Mouse (Mus musculus): Measurements from ENCODE around the gene Afg1l.

Gene Afg1l

DNA sequence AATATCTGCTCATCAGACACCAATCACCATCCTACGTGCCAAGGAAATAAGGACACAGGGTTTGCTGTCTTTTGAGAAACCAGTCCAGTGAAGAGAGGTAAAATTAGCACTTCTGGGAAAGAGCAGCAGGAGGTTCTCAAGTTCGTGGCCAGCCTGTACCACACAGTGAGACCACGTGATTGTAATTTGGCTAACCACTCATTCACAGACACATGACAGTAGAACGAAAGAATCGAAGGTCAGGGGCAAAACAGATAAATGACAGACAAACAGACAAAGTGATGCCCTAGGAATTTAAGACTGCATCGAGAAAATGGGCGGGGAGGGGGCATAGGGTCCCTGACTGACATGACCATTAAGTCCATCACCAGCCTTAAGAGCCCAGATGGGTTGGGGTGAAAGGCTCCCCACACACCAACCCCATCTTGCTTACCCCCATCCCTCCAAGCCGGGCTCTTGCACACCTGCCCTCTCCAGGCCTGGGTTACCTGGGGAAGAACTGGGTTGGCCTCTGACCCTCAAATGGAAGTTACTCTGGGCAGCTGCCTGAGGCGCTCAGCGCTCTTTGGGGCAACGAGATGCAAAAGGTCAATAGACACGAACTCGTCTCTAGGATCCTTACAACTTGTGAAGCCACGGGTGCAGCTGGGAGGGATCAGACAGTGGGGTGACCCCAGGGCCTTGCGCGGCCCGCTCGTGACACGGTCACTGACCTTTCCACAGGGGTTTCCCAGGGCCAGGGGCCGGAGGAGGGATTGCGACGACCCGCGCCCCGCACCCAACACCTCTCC lies 620 bp downstream of the Afg1l start:
- DNase-seq, result no peak

DNA sequence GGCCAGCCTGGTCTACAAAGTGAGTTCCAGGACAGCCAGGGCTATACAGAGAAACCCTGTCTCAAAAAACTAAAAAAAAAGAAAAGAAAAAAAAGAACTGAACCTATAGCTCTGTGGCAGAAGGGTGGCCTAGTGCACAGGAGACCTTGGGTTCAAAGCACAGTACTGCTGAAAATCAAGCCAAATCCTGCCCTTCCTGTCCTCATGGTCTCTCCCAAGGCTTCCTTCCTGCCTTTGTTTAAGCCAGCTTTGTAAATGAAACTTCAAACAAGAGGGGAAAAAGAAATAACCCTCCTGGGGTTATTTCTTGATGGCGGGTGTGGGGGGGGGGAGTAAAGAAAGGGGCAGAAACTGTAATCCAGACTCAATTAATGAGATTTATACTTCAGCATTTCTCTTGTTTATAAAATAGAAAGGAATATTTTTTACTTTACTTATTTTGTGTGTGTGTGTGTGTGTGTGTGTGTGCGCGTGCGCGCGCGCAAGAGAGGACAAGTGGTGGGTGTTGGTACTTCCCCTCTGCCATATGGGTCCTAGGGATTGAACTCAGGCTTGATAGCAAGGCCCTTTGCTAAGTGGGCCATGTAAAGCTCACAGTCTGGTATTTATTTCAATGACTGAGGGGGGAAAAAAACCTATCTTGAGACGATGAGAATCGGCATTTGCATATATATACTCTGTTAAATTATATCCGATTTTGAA lies 1.4 kb downstream of the Afg1l start:
- DNase-seq, result peak in 1 of 2 experiments; percentile 46

DNA sequence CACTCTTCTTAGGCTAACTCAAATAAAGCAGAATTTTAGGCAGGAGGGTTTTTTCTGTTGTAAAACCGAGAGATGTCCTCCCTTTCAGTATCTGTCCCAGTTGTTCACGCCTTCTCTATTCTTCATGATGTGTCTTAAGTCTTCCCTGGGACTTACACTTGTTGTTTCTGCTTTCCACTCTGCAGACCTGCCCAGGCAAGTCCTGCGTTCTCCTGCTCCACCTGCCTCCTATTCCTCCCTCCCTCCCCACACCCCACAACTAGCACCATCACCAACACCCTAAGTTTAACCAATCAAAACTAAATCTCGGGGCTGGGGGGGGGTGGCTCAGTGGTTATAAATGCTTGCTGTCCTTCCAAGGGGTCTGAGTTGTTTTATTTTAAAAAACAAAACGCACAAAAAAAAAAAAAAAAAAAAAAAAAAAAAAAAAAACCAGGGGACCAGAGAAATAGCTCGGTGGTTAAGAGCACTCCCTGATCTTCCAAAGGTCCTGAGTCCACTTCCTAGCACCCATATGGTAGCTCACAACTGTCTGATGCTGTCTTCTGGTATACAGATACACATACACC lies 3.3 kb downstream of the Afg1l start:
- DNase-seq, result no peak

DNA sequence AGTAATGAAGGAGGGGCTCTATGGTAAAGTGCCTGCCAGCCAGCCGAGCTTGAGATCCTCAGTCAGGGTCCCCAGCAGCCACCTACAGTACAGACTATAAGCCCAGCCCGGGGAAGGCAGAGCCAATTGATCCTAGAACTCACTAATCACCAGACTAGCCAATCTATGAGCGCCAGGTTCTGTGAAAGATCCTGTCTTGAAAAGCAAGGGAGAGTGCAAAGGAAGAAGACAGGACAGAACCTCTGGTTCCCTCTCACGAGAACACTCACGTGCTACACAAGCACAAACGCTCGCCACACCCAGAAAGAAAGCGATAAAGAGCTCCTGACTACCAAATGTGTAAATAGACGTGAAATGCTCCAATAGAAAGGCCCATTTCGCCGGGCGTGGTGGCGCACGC lies 13.6 kb downstream of the Afg1l start:
- DNase-seq, result no peak

DNA sequence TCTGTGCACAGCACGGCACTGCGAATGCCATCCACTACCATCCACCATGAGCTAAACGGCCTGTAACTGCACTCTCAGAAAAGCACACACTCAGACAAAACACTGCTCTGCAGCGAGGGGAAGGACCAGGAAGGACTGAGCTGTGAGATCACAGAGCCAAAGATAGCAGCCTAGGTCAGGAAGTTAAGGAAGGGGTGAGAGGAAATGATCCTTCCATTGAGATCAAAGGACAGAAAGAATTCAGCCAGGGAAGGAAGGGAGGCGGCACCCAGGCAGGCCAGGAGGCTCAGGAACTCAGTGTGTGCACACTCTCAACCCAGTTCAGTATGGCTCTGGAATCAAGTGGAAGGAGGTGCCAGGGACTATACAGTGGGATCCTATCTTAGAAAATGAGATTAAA lies 14.1 kb downstream of the Afg1l start:
- DNase-seq, result peak; percentile 37 to 64

DNA sequence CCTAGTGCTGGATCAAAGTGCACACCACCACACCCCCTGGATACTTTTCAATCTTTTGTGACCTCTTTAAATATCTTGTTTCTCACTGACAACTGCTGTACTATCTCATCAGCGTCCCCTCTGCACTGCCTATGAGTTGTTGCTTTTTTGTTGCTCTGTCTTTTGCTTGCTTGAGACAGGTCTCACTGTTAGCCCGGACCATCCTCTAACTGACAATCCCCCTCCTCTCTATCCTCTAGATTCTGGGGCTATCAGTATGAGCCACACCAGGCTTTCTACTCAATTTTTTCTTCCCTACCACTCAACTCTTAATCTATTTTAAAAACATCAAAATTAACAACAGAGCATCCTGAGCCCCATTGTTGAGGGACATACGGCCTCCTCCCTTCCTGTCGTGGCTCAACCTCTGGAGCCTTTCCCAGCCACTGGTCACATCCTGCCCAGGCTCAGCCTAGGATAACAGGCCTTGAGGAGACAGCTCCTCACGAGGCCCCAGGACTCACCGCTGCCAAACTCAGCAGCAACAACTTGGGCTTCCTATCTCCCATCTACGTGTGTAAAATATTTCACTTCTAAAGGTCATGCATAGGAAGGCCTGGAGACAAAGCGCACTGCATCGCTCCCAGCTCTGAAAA lies 20.7 kb downstream of the Afg1l start:
- DNase-seq, result peak; percentile 75 to 87

DNA sequence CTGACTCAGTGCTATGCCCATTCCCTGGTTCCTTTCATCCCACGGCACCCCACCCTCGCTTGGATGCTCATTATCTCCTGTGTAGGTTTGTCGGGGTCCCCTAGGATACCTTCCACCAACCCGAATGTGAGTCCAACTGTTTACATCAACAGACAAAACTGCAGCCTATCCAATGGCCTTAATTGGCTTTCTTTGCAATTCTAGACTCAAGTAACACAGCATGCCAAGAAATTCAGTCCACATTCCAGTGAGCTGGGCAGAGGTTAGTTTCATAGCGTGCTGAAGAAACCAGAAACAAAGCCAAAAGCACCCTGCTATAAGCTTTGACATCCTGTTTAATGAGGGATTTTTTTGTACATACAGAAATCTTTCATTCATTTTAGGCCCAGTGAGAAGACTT lies 22.4 kb downstream of the Afg1l start:
- DNase-seq, result peak in 1 of 2 experiments; percentile 11

DNA sequence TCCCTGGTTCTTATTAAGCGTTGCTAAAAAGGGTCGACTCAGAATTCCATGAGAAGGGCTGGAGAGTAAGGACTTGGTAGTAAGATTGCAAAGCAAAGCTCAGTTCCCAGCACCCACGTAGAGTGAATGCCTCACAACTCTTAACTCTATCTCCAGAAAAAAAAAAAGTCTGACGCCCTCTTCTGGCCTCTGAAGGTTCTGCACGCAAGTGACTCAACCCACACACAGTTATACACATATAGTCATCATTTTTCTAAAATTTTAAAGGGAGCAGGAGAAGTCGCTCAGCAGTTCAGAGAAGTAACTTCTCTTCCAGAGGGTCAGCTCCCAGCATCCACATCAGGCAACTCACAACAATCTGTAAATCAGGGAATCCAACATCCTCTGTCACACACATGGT lies 23.7 kb downstream of the Afg1l start:
- DNase-seq, result no peak

DNA sequence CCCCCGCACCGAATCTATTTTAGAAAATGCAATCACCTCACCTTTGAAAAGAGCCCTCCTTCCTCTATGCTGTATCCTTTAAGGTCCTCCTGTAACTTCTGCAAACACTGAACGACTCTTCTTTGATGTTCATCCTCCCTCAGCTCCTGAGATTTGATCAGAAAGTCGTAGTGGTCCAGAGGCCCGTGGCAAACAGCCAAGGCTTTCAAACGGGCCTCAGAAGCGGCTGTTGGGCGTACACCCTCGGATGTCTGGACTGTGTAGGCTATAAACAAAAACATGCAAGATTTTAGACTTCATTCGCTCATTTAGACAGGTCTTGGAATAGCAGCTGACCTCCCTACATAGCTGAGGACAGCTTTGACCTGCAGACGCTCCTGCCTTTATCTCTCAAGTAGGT lies 24.1 kb downstream of the Afg1l start:
- DNase-seq, result no peak

DNA sequence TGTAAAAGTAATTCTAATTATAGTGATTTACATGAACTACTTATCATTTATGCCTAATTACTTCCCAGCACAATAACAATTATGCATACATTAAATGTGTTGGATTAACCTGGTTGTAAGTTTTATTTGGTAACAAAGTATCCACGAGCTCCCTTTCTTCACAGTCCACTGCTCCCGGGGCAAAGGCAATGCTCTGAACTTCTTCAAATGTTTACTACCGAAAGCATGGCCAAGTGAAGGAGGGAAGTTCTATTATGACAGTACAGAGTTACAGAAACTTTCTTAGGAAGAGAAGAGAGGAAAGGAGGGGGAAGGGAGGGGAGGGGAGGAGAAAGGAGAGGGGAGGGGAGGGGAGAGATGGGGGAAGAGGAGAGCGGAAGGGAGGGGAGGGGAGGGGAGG lies 28.7 kb downstream of the Afg1l start:
- DNase-seq, result peak; percentile 39 to 57

DNA sequence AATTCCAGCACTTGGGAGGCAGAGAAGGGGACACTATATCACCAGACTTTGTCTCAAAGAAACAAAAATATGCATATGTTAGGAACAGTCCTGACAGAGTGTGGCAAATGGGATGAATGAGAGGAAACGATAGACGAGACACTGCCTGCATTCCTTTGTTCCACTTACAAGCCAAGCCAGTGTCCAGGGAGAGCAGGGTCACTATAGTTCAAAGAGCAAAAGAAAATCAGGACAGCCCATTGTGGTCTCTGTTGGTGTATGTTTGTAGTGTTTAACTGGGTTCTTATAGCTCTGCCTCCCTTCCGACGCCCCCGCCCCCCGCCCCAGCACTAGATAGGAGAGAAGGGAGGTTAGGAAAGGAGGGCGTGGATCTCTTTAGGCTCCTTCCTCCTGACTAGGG lies 30.0 kb downstream of the Afg1l start:
- no peak for DNase-seq

DNA sequence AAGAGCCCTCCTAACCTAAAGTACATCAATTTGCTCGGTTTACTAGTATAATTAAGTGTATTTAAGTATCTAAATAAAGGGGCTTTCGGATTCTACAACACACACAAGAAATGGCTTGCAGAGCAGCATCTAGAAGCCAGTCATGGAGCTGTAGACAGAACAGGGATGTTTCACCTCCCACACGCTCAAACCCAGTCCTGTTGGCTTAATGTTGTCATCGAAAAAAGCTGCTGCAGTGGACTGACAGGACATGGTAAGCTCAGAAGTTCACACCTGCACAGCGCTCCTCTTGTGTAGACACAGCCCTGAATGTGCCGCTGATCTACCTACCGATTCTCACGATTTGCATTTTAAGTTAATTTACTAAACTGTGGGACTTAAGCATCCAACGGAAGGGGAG lies 32.2 kb downstream of the Afg1l start:
- DNase-seq, result no peak

DNA sequence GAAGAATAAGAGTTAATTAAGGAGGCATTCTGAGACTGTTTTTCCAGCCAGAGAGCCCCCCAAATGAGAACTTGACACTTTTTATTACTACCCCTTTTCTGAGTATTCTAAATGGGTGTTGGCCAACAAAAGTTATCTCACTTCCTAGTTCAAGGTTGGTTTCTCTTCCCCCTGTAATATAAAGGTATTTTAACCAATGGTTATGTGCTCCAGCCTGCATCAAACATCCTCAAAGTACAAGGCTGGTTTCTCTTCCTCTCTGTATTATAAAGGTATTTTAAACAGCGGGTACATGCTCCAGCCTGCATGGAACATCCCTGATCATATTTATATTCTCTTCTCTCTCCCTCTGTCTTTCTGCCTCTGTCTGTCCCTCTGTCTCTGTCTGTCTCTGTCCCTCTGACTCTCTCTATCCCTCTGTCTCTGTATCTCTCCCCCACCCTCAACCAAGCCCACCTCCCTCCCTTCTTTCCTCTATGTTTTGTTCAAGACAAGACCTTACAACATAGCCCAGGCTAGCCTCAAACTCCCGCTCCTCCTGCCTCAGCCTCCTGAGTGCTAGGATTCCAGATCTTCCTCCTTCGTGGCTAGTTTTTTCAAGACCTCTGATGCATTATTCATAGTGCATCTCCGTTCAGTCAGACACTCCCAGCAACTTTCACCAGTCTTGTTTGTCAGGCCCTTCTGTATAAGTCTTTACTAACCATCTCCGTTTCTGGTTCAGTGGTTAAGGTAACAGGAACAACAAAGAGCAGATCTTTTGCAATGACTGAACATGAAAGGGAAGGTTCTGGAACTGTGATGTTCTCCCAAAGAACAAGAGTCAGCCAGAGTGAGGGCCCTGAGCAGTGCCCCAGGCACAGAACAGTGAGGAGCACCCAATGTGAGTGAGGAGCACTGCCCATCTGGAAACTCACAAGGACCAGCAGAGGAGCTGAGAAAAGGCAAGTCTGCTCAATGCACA lies 41.2 kb downstream of the Afg1l start:
- peak in 1 of 2 experiments; percentile 14 for DNase-seq

DNA sequence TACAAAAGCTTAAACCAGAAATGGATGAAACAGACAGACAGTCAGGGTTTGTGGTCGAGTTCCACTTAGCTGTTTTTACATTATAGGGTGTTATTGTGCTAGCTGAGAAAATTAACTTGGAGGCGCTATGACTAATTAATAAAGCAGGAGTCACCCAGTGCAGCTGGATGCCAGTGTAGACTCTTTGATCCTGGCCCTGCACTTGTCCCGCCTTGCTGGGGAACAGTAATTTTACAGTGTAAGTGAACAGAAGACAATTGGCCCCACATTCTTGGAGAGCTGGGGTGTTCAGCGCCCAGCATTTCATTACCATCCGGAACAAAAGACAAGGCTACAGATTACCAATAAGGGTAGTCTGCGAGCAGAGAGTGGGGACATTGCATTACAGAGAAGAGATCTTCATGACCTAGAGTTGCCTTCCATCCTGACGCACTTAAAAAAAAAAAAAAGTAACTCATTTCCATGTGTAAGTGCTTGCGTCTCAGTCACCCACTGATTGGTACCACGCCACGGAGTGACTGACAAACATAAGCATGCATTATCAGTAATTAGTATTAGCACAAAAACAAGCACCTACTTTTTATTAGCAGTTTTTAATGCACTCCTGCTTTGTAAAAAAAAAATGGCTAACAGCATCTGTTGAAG lies 60.7 kb downstream of the Afg1l start:
- DNase-seq, result no peak

DNA sequence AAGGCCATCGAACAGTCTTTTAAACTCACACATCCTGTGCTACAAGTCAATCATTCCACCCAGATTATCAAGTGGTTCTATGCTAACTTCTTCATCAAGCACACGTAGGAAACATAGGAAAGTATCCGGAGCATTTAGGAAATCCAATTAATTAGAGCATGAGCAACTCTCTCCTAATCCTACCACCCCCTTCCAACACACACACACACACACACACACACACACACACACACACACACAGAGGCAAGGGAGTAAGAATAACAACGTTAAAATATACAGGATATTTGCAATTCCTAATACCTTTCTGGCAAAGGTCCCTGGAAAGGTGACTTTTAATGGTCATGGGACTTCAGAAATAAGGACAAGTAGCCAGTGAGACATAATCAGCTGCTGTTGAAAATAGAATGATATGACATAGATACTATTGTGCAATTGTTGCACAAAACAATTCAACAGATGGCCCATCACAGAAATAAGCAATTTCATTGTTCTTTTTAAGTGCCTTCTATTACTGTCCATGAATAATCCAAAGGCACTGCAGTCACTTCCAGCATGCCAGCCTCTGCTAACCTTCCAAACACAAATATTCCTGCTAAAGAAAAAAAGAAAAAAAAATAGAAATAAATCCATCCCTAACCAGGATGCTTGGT lies 62.4 kb downstream of the Afg1l start:
- DNase-seq, result no peak

DNA sequence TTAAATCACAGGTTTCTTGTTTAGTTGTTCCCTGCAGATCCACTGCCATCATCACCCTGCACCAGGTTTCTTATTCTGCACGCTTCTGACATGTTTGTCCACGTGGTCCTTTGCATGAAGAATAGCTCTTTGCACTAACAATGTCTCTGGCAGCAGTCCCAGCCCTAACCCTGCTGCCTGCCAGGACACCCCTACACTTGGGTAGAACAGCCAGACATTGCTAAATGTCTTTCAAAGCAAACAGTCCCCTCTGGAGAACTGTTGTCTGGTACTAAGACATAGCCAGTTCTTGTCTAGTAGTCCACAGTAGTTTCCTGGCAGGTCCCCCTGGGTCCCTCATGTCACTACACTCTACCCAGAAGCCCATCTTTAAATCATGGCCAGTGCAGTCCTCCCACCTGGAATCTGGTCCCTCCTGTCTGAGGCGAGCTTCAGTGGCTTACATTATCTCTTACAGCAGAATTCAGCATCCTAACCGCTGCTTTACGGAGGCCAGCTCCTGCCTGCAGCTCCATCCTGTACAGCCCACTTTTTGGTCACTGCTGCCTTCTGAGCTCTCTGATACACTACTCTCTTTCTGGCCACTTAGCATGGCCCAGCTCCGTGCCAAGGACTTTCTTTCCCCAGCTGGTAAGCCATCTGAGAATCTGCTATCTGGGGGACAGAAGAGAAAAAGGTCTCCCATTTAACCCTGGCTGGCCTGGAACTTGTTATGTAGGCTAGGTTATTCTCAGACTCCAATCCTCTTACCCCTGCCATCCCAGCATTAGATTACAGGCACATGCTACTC lies 67.4 kb downstream of the Afg1l start:
- peak; percentile 59 to 62 for DNase-seq

DNA sequence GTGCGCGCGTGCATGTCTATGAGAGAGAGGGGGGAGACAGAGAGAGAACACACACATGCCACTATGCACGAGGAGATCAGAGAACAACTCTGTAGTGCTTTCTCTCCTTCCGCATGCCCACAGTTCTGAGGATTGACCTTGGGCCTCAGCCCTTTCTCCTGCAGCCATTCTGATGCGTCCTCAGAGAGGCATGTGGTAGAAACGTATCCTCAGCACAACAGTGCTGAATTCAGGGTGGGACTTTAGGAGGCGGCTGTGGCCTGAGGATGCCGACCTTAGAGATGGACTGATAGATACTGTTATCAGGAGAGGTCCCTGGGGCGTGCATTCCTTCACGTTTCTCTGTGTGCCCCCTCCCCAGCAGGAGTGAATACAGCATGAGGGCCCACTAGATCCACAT lies 87.9 kb downstream of the Afg1l start:
- DNase-seq, result no peak

DNA sequence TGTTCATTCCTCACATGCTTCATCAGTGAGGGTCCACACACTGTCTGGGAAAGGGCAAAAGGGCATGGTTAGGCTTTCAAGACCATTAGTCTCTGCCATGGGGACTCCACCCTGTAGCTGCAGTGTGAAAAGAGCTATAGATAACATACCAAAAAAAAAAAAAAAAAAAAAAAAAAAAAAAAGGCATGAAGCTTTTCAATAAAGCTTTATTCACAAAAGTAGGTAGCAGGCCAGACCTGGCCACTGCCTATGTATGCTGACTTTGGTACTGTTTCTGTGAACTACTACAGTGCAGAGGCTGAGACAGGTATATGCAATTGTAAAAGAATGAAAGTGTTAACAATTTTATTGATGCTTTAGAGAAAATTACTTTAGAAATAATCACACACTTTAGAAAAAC lies 90.2 kb downstream of the Afg1l start:
- DNase-seq, result no peak

DNA sequence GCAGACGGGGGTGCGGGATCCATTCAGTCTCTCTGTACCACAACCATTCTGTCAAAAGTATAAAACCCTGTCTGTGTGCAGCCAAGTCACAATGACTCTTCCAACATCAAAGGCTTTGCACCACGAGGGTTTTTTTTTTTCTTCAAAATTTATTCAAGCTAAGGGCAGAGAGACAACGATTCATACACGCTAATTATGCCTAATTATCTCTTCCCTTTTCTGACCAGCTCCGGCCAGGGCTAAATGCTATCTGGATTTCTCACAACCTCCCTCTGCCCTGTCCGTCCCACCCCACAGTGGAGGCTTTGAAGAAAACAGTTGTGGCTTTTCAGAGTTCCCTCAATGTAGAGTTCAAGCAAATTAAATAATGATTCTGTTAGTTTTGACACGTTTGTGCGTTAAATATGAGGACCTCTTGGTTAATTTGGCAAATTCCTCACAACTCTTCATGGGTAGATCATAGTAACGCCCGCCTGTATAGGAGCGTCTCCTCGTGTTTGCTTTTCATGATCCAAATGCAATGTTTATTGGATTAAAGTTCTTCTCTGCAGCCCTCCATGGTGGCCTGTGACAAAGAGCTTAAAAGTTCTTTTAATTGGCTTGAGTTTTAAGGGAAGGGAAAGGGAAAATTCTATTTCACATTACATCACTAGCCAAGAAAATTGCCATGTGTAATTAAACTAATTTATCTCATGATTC lies 93.3 kb downstream of the Afg1l start:
- DNase-seq, result no peak

DNA sequence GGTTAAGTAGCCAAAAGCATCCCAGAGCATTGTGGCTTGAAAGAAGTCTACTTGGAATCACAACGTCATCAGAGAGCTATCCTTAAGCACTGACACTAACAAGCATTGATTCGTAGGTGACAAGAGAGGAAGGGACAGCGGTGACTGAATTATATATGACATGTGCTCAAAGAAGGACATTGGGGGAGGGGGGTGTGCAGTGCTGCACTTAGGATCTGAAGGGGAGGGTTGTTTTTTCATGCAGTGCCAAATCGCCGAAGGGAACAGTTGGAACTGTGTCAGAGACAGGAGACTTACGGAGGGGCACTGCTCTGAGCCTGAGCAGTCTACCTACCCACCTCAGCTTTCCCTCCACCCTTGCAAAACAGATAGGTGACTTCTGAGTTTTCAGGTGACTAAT lies 94.7 kb downstream of the Afg1l start:
- no peak for DNase-seq
